Mouse (Mus musculus) hindbrain, embryonic 12.5 days (tissue): ENCODE measurements at regions not wholly inside any gene's neighbourhood (a gene's known extent, or its start where the extent isn't known, plus 50 kb on each side); places are given as distances from the start of the nearest gene placed in this dataset.

Experiments
- ATAC-seq: fragments of 200-750 bp; cut with Nextera tagmentation; 2 replicates; pipeline ENCODE4 v1.8.0; 2017; ENCODE audit warnings: moderate TSS enrichment; ENCODE audit not compliant: low FRiP score
- H3K27ac ChIP-seq: fragments of 300-500 bp; sonication (generic); 2 replicates; pipeline ENCODE4 v1.5.1; 2016; ENCODE audit warnings: mild to moderate bottlenecking
- H3K27me3 ChIP-seq: fragments of 300-500 bp; sonication (generic); 2 replicates; pipeline ENCODE4 v1.6.1; 2016; ENCODE audit warnings: mild to moderate bottlenecking
- H3K36me3 ChIP-seq: fragments of 300-500 bp; sonication (generic); 2 replicates; pipeline ENCODE4 v1.6.1; 2016; ENCODE audit warnings: mild to moderate bottlenecking
- H3K4me1 ChIP-seq: fragments of 300-500 bp; sonication (generic); 2 replicates; pipeline ENCODE4 v1.6.1; 2016
- H3K4me2 ChIP-seq: fragments of 300-500 bp; sonication (generic); replicated peaks from 2 replicates; pipeline ENCODE4 v1.6.1; 2016; ENCODE audit warnings: mild to moderate bottlenecking
- H3K4me3 ChIP-seq: fragments of 300-500 bp; sonication (generic); 2 replicates; pipeline ENCODE4 v1.5.1; 2016; ENCODE audit warnings: mild to moderate bottlenecking
- H3K9ac ChIP-seq: fragments of 300-500 bp; sonication (generic); 2 replicates; pipeline ENCODE4 v1.6.1; 2016; ENCODE audit warnings: mild to moderate bottlenecking, moderate library complexity
- H3K9me3 ChIP-seq: fragments of 300-500 bp; sonication (generic); replicated peaks from 2 replicates; pipeline ENCODE4 v1.6.1; 2016; ENCODE audit warnings: mild to moderate bottlenecking
- WGBS: fragments of 180-500 bp; shearing (Covaris S2); methylation state at CpG from one replicate; pipeline ENCODE4 v1.1.7; 2016; 5-methylcytosine and 5-hydroxymethylcytosine counted together

GRCm38 (mm10) chr3:47095288-47095687, 647.3 kb upstream of the Pabpc4l start:
- 64% methylated on average over 7 of the region's 7 CpGs for WGBS
- ATAC-seq, result no peak

GRCm38 (mm10) chr3:47051563-47051962, 603.5 kb upstream of the Pabpc4l start:
- Histone ChIP-seq H3K36me3 (no peaks in the 10 kb centered on the region), H3K27ac (no peak overlapping the region), H3K9ac (no peak overlapping the region), H3K4me2 (no peak overlapping the region), H3K4me1 (no peaks in the 10 kb centered on the region), H3K27me3 (no peaks in the 10 kb centered on the region), H3K4me3 (no peak overlapping the region), H3K9me3 (no peaks in the 10 kb centered on the region)
- no peak for ATAC-seq
- WGBS, result 96% methylated on average over 14 of the region's 14 CpGs

More at GRCm38 (mm10) chr3:47095288-47095687, 647.3 kb upstream of the Pabpc4l start:
- Histone ChIP-seq H3K4me2 (no peak overlapping the region), H3K4me3 (no peak overlapping the region), H3K36me3 (no peaks in the 10 kb centered on the region), H3K27ac (no peak overlapping the region), H3K4me1 (no peaks in the 10 kb centered on the region), H3K27me3 (no peaks in the 10 kb centered on the region), H3K9ac (no peak overlapping the region), H3K9me3 (no peaks in the 10 kb centered on the region)

- 72% methylated on average over 6 of the region's 6 CpGs for WGBS
- Histone ChIP-seq H3K27me3 (no peaks in the 10 kb centered on the region), H3K9ac (no peak overlapping the region), H3K4me1 (no peaks in the 10 kb centered on the region), H3K4me2 (no peak overlapping the region), H3K9me3 (no peaks in the 10 kb centered on the region), H3K4me3 (no peak overlapping the region), H3K27ac (no peak overlapping the region), H3K36me3 (no peaks in the 10 kb centered on the region)
- no peak for ATAC-seq
Observed at GRCm38 (mm10) chr3:47025738-47026137, 577.7 kb upstream of the Pabpc4l start.

GRCm38 (mm10) chr3:47019270-47019669, 571.3 kb upstream of the Pabpc4l start:
- WGBS, result 65% methylated on average over 1 of the region's 1 CpGs
- Histone ChIP-seq H3K27ac (no peak overlapping the region), H3K27me3 (no peaks in the 10 kb centered on the region), H3K4me2 (no peak overlapping the region), H3K9me3 (no peaks in the 10 kb centered on the region; the same call in 1 of the 2 replicates), H3K9ac (no peak overlapping the region), H3K4me1 (no peaks in the 10 kb centered on the region), H3K4me3 (no peak overlapping the region), H3K36me3 (no peaks in the 10 kb centered on the region)
- no peak for ATAC-seq

GRCm38 (mm10) chr3:47018565-47018964, 570.5 kb upstream of the Pabpc4l start:
- H3K4me1 ChIP-seq, result no peaks in the 10 kb centered on the region
- 89% methylated on average over 7 of the region's 7 CpGs for WGBS
- no peak overlapping the region for H3K9ac ChIP-seq
- H3K4me3 ChIP-seq, result no peak overlapping the region
- H3K27me3 ChIP-seq, result no peaks in the 10 kb centered on the region
- no peaks in the 10 kb centered on the region; the same call in 1 of the 2 replicates for H3K9me3 ChIP-seq
- ATAC-seq, result no peak
- no peak overlapping the region for H3K4me2 ChIP-seq
- no peak overlapping the region for H3K27ac ChIP-seq
- no peaks in the 10 kb centered on the region for H3K36me3 ChIP-seq

GRCm38 (mm10) chr3:47010459-47010858, 562.4 kb upstream of the Pabpc4l start:
- H3K27ac ChIP-seq, result no peak overlapping the region
- H3K36me3 ChIP-seq, result no peaks in the 10 kb centered on the region
- no peak overlapping the region for H3K9ac ChIP-seq
- no peak overlapping the region for H3K4me2 ChIP-seq
- ATAC-seq, result no peak
- H3K27me3 ChIP-seq, result no peaks in the 10 kb centered on the region
- no peaks in the 10 kb centered on the region for H3K4me1 ChIP-seq
- WGBS, result 83% methylated on average over 1 of the region's 1 CpGs
- H3K9me3 ChIP-seq, result no peaks in the 10 kb centered on the region
- no peak overlapping the region for H3K4me3 ChIP-seq

GRCm38 (mm10) chr3:46998916-46999315, 550.9 kb upstream of the Pabpc4l start:
- Histone ChIP-seq H3K4me2 (no peak overlapping the region), H3K27me3 (no peaks in the 10 kb centered on the region), H3K36me3 (no peaks in the 10 kb centered on the region), H3K4me1 (no peaks in the 10 kb centered on the region), H3K4me3 (no peak overlapping the region), H3K9me3 (no peaks in the 10 kb centered on the region), H3K27ac (no peak overlapping the region), H3K9ac (no peak overlapping the region)
- no peak for ATAC-seq

GRCm38 (mm10) chr3:46970744-46971143, 522.7 kb upstream of the Pabpc4l start:
- H3K27ac ChIP-seq, result no peak overlapping the region
- H3K9ac ChIP-seq, result no peak overlapping the region
- ATAC-seq, result no peak
- H3K27me3 ChIP-seq, result no peaks in the 10 kb centered on the region
- 86% methylated on average over 4 of the region's 4 CpGs for WGBS
- H3K9me3 ChIP-seq, result no peaks in the 10 kb centered on the region
- no peak overlapping the region for H3K4me3 ChIP-seq
- H3K4me1 ChIP-seq, result no peaks in the 10 kb centered on the region
- H3K36me3 ChIP-seq, result no peaks in the 10 kb centered on the region
- no peak overlapping the region for H3K4me2 ChIP-seq

GRCm38 (mm10) chr3:46970000-46970399, 522.0 kb upstream of the Pabpc4l start:
- H3K4me3 ChIP-seq, result no peak overlapping the region
- no peaks in the 10 kb centered on the region for H3K36me3 ChIP-seq
- H3K27ac ChIP-seq, result no peak overlapping the region
- H3K4me2 ChIP-seq, result no peak overlapping the region
- H3K9me3 ChIP-seq, result no peaks in the 10 kb centered on the region
- H3K9ac ChIP-seq, result no peak overlapping the region
- H3K4me1 ChIP-seq, result no peaks in the 10 kb centered on the region
- 92% methylated on average over 1 of the region's 1 CpGs for WGBS
- H3K27me3 ChIP-seq, result no peaks in the 10 kb centered on the region
- no peak for ATAC-seq

GRCm38 (mm10) chr3:46951391-46951790, 503.4 kb upstream of the Pabpc4l start:
- Histone ChIP-seq H3K36me3 (no peaks in the 10 kb centered on the region), H3K9ac (no peak overlapping the region), H3K4me3 (no peak overlapping the region), H3K27me3 (no peaks in the 10 kb centered on the region), H3K4me1 (no peaks in the 10 kb centered on the region), H3K4me2 (no peak overlapping the region), H3K9me3 (no peaks in the 10 kb centered on the region), H3K27ac (no peak overlapping the region)
- ATAC-seq, result no peak
- 81% methylated on average over 2 of the region's 2 CpGs for WGBS

GRCm38 (mm10) chr3:46937751-46938150, 489.7 kb upstream of the Pabpc4l start:
- Histone ChIP-seq H3K4me3 (no peak overlapping the region), H3K4me1 (no peaks in the 10 kb centered on the region), H3K36me3 (no peaks in the 10 kb centered on the region), H3K27ac (no peak overlapping the region), H3K27me3 (no peaks in the 10 kb centered on the region), H3K4me2 (no peak overlapping the region), H3K9ac (no peak overlapping the region), H3K9me3 (no peaks in the 10 kb centered on the region)
- no peak for ATAC-seq
- WGBS, result 92% methylated on average over 1 of the region's 1 CpGs

GRCm38 (mm10) chr3:46891057-46891736, 443.2 kb upstream of the Pabpc4l start:
- Histone ChIP-seq H3K9ac (no peak overlapping the region), H3K27me3 (no peaks in the 10 kb centered on the region), H3K27ac (no peak overlapping the region), H3K9me3 (no peaks in the 10 kb centered on the region), H3K4me3 (no peak overlapping the region), H3K4me2 (no peak overlapping the region), H3K4me1 (no peaks in the 10 kb centered on the region), H3K36me3 (no peaks in the 10 kb centered on the region)
- ATAC-seq, result no peak
- WGBS, result 77% methylated on average over 6 of the region's 6 CpGs

- no peak for ATAC-seq
- peaks cover under 1% of the 10 kb centered on the region; the same call in 1 of the 2 replicates for H3K9me3 ChIP-seq
- no peak overlapping the region for H3K4me2 ChIP-seq
- H3K27ac ChIP-seq, result no peak overlapping the region
- 95% methylated on average over 1 of the region's 1 CpGs for WGBS
- no peaks in the 10 kb centered on the region for H3K27me3 ChIP-seq
- no peaks in the 10 kb centered on the region for H3K4me1 ChIP-seq
- H3K36me3 ChIP-seq, result no peaks in the 10 kb centered on the region
- no peak overlapping the region for H3K9ac ChIP-seq
- no peak overlapping the region for H3K4me3 ChIP-seq
Observed at GRCm38 (mm10) chr3:46875848-46876247, 427.8 kb upstream of the Pabpc4l start.
